Mouse (Mus musculus): ENCODE results near the gene Myadm. TPM values are rescaled to one million over a fixed set of nuclear protein-coding genes. Genes with fewer than 3 reads are reported as not detected.

The Myadm gene
- polyA plus RNA-seq, 1 experiment from 2014 or later: 38.0 TPM

DNA sequence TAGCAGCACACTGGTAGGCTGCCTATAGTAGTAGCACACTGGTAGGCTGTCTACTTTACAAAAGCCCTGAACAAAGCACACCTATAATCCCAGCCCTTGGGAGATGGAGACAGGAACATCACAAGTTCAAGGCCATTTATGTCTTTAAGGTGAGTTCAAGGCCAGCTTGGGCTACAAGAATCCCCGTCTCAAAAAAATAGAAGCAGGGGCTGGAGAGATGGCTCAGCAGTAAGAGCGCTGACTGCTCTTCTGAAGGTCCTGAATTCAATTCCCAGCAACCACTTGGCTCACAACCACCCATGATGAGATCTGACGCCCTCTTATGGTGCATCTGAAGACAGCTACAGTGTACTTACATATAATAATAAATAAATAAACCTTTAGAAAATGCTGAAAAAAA lies 56.4 kb downstream of the Myadm start:
- H3K9me3 ChIP-seq: no peaks in the 10 kb centered on the region
- H3K4me1 ChIP-seq: no peaks in the 10 kb centered on the region
- peaks cover 75% of the 10 kb centered on the region for H3K36me3 ChIP-seq
- no peak overlapping the region for H3K27ac ChIP-seq
- no peak overlapping the region for H3K4me2 ChIP-seq (replicated peaks)
- no peak for ATAC-seq (ENCODE audit: insufficient number of reproducible peaks, insufficient read depth, low FRiP score, low TSS enrichment)
- H3K9ac ChIP-seq: no peak overlapping the region
- H3K4me3 ChIP-seq: no peak overlapping the region
- H3K27me3 ChIP-seq: no peaks in the 10 kb centered on the region
- 93% methylated on average over 3 of the region's 3 CpGs for WGBS

DNA sequence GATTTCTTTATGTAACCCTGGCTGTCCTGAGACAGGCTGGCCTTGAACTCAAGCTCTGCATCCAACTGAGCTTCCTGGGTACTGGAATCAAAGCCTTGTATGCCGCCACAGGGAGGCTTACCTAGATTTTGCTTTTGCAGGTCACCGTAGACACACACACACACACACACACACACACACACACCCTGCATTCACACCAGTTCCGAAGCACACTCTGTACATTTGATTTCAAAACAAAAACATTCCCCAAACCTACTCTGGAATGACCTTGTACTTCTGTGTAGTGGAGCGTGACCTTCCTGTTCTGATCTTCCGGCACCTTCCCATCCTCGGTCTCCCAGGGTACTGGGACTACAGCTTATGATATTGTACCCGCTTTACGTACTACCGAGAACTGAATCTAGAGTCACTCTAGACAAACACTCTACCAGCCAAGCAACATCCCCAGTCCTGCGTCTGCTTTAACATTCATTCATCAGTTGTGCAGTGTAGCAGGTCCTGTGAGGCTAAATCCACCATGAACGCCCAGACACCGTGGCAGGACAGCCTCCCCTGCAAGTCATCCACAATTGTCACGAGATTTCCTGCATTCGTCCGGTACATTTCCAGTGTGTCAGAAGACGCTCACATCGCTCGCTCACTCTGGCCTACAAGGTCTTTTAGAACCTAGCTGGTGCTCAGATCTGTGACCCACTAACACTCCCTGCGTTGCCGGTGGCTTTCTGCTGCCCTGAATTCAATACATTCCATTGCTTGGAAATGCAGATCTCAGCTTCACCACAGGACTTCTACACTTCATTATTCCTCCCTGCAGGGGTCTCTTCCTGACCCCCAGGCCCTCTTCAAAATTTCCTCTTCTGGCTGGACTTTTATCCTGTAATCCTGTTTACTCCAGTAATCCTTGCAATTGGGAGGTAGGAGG lies 58.7 kb downstream of the Myadm start:
- Histone ChIP-seq H3K36me3 (peaks cover 78% of the 10 kb centered on the region), H3K4me3 (no peak overlapping the region), H3K9me3 (no peaks in the 10 kb centered on the region), H3K4me2 (replicated peaks) (no peak overlapping the region), H3K9ac (no peak overlapping the region), H3K27me3 (no peaks in the 10 kb centered on the region), H3K27ac (no peak overlapping the region), H3K4me1 (no peaks in the 10 kb centered on the region)
- 49% methylated on average over 20 of the region's 20 CpGs for WGBS
- no peak for ATAC-seq (ENCODE audit: insufficient number of reproducible peaks, insufficient read depth, low FRiP score, low TSS enrichment)

DNA sequence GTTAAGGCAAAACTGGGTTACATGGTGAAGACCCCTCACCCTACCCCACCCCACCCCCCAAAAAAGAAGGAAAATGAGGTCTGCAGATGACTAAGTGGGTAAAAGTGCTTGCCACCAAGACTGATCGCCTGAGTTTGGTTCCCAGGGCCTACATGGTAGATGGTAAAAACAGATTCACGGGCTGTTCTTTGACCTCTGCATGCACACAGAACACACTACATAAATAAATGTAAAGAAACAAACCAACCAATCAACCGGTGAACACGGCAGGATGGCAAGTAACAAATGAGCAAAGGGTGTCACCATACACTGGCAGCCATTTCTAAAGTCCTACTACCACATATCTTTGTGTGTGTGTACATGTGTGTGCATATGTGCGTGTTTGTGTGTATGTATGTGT lies 59.4 kb downstream of the Myadm start:
- no peak overlapping the region for H3K4me2 ChIP-seq (replicated peaks)
- no peak for ATAC-seq (ENCODE audit: insufficient number of reproducible peaks, insufficient read depth, low FRiP score, low TSS enrichment)
- no peak overlapping the region for H3K4me3 ChIP-seq
- WGBS: 69% methylated on average over 5 of the region's 5 CpGs
- no peaks in the 10 kb centered on the region for H3K27me3 ChIP-seq
- H3K9ac ChIP-seq: no peak overlapping the region
- no peaks in the 10 kb centered on the region for H3K4me1 ChIP-seq
- H3K36me3 ChIP-seq: peaks cover 76% of the 10 kb centered on the region
- H3K27ac ChIP-seq: no peak overlapping the region
- no peaks in the 10 kb centered on the region for H3K9me3 ChIP-seq

GRCm38 (mm10) chr7:3349775-3350174 lies 60.9 kb downstream of the Myadm start:
- no peak for ATAC-seq (ENCODE audit: insufficient number of reproducible peaks, insufficient read depth, low FRiP score, low TSS enrichment)
- Histone ChIP-seq H3K27ac (no peak overlapping the region), H3K9ac (no peak overlapping the region), H3K27me3 (no peaks in the 10 kb centered on the region), H3K9me3 (no peaks in the 10 kb centered on the region), H3K36me3 (peaks cover 66% of the 10 kb centered on the region), H3K4me1 (no peaks in the 10 kb centered on the region), H3K4me2 (replicated peaks) (no peak overlapping the region), H3K4me3 (no peak overlapping the region)
- 92% methylated on average over 9 of the region's 9 CpGs for WGBS

Other genes with a start within 250 kb of the Myadm start
- gene AU018091, start 119.9 kb upstream of the Myadm start, polyA plus RNA-seq (2016; fragmentation: Nextera tagmentation; extraction: Ambion mirVana): 0.13 and 0.23 TPM in 2 replicates
- gene Nlrp12, start 39.3 kb upstream of the Myadm start, polyA plus RNA-seq (2016; fragmentation: Nextera tagmentation; extraction: Ambion mirVana): 0.03 TPM in 1 of 2 replicates, not detected in the other
- gene Prkcg, start 99 bp downstream of the Myadm start, polyA plus RNA-seq (2016; fragmentation: Nextera tagmentation; extraction: Ambion mirVana): 0.12 and 0.19 TPM in 2 replicates
- 3.7 TPM in 2 replicates for gene Cacng7, start 43.9 kb downstream of the Myadm start, polyA plus RNA-seq (2016; fragmentation: Nextera tagmentation; extraction: Ambion mirVana)
- 7.3 and 7.5 TPM in 2 replicates for gene Cacng8, start 101.6 kb downstream of the Myadm start, polyA plus RNA-seq (2016; fragmentation: Nextera tagmentation; extraction: Ambion mirVana)
- gene Cacng6, start 135.1 kb downstream of the Myadm start, polyA plus RNA-seq (2016; fragmentation: Nextera tagmentation; extraction: Ambion mirVana): 1.7 and 2.2 TPM in 2 replicates
- not detected in 2 replicates for gene Tarm1, start 213.5 kb downstream of the Myadm start, polyA plus RNA-seq (2016; fragmentation: Nextera tagmentation; extraction: Ambion mirVana)

All from embryonic facial prominence, embryonic 12.5 days (tissue).